Mouse (Mus musculus) kidney, postnatal 25 days (tissue): Measurements from ENCODE around the gene Gm13420.
"Not testable (repeated sequence)": the region's sequence is repeated elsewhere in the genome, so short reads cannot be mapped to it uniquely, and the experiment has no call there.

ENCODE experiments used
- DNase-seq, 2 experiments: peaks; one replicate each; pipeline ENCODE4 v3.0.0; 2021; ENCODE audit warnings: mixed read lengths in 2 of 2

The Gm13420 gene

DNA sequence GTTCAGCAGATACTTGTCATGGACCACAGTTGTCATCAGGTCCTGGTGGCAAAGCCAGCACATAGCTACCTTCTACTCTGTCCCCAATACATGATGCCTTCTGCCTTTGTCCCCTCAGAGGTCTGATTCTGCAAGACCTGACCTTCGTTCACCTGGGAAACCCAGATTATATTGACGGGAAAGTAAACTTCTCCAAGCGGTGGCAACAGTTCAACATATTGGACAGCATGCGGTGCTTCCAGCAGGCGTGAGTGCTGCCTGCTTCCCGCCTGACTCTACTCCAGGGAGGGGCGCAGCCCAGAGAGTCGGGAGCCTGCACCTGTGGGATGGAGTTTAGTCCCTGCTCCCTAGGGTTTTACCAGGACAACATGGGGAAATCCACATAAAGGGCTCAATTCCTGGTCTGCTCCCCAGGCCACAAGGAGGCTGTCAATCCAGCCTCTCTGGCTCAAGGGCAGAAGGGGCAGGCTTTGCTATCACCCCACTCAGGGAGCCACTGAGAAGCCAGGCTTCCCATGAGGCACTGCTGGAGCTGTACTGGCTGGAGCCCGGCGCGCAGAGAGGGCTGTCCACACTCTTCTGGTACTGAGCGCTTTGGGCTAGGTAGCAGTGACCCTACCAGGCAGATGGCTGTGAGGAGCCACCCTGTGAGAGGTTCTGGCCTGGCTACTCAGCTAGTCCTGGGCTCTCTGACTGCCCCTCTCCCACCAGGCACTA, 14.1 kb downstream of the Gm13420 start:
- no peak for DNase-seq

GRCm38 (mm10) chr2:29735708-29736107, 15.8 kb downstream of the Gm13420 start:
- no peak for DNase-seq

DNA sequence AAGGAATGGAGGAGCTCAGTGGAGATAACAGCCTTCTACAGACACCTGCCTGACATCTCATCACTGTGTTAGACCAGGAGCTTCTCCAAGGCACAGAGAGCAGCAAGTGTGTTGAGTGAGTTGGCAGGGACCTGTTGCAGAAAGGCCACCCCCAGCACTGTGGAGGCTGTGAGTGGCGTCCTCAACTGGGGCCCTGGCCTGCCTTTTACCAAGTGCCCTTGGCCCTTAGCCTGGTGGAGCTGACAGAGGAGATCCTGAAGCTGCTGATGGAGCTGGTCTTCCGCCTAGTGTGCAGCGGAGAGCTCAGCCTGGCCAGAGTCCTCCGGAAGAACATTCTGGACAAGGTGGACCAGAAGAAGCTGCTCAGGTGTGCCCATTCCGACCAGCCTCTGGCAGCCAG, 18.1 kb downstream of the Gm13420 start:
- DNase-seq: no peak

DNA sequence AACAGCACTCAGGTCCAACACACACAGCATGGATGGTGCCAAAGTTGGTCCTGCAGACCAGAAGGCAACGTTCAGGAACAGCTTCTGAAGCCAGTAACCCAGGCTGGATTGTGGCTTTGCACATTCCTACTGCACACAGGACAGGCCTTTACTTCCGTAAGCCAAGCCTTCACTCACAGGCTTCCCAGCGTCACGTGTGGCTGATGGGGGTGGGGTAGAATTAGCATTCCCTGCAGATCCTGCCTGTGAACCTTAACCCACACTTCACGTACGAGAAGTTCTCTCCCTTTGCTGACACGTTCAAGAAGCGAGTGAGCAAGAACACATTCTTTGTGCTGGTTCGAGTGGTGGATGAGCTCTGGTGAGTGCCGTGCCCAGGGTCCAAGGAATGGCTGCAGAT, 18.9 kb downstream of the Gm13420 start:
- peak; percentile 44 to 64 for DNase-seq

DNA sequence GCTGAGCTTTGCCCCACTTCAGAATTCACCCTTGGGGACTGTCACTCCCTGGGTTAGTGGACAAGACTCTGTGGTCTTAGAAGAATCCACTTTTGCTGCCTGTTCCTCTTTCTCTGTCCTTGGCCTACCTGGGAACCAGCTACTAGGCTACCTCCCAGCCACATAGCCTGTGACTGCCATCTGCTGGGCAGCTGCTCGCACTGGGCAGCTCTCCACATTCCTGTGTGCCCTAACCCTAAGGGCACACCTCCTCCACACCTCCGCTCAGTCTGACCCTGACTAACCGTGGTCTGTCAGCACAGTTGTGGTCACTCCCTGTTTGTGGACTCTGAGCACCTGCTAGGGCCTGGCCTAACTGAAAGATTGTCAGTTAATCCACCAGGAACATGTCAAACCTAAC, 19.9 kb downstream of the Gm13420 start:
- peak; percentile 67 to 81 for DNase-seq

DNA sequence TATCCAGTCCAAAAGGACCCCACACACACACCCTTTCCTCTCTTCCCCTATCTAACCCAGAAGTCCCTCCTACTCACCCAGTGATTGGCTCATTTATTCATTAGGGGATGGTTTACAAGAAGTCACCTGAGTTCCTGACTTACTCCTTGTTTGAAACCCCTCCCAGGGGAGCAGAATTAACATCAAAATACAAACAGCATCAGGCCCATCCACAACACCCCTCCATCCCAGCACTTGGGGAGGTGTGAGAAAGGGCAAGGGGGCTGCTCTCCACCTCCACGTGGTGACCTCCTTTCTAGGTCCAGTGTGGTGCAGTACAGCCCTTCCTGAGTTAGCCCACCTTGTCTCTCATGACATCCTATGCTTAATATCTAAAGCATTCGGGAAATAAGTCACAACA, 22.0 kb downstream of the Gm13420 start:
- DNase-seq: no peak

GRCm38 (mm10) chr2:29724664-29725365, 26.7 kb downstream of the Gm13420 start:
- DNase-seq: no peak

DNA sequence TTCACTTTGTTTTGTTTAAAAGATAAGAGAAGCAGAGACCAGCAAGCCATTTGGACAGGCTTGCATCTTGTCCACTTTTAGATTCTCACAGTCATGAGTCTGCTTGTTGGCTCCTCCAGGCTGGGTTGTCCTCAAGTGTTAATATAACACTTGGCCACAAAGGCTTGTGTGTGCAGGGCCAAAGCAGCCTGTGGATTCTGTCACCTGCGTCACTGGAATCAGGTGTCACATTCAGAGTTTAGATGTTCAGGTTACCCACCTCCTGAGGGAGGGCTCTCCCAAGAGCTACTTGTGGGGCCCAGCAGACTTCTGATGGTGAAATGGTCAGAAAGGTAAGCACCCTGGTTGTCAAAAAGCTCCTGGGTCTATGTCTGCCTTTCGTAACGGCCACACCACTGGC, 28.4 kb downstream of the Gm13420 start:
- DNase-seq: no peak

GRCm38 (mm10) chr2:29718581-29718980, 32.9 kb downstream of the Gm13420 start:
- DNase-seq: peak in 1 of 2 experiments; percentile 18

DNA sequence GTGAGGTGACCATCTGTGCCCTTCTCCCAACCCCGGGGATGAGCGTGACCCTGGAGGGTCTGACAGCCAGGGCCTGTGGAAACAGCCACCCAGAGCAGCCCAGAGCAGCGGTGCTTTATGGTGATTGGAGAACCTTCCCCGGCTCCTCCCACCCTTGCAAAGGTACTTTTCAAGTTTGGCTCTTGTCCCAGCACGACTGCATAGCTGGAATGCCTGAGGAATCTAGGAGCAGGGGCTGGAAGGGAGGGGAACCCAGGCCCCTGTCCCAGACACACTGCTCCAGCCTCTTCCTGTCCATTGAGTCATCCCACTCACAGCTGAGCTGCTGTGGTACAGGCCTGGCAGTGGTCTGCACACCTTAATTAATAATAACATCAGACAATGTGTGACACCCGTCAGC, 34.8 kb downstream of the Gm13420 start:
- peak; percentile 78 to 83 for DNase-seq

DNA sequence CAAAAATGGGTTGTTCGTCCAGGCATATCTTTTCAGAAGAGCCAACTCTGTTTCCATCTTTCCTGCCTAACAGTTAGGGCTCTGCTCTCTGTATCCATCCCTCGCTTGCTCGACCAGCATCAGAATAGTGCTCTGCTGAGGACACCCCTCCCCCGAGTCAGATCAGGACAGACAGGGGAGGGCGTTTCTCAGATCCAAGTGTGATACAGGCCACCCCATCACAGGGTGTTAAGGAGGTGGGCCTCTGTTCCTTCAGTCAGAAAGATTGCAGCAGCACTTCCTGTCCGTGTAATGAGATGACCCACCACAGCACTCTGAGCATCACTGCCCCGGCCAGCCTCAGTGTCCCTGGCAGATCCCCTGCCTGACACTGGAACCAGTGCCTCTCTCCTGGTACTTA, 35.3 kb downstream of the Gm13420 start:
- DNase-seq: no peak

DNA sequence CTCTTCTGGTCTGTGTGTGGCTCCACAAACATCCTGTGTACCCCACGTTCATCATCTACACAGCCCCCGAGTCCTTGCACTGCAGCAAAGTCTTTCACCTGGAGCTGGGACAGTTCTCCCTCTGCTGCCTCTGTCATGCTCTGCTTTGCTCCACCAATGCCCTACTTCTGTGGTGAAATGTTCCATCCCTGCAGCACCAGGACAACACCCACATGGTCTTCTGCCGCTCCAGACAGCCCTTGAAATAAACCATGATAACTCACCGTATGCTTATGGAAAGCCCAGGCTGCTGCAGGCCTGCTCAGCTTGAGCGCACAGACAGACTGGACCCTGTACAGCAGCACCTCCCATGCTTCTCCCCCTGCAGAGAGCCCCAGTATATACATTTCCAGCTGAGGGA, 37.4 kb downstream of the Gm13420 start:
- DNase-seq: no peak

DNA sequence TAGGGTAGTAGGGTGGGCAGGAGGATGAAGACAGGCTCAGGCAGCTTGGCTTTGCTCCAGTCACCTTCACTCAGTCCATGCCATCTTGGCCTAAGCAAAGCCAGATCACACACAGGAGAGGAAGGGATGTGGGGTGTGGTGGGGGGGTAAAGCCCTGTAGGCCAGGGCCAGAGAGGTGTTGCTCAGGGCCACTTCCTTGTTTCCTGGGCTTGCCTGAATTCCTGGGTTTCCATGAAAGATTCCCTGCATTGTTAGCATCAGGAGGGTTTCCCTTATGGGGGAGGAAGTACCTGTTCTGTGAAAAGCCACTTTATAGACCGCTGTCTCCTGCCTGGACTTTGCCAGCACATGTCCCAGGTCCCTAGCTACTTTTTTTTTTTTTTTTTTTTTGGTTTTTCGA, 38.0 kb downstream of the Gm13420 start:
- no peak for DNase-seq

- DNase-seq: no peak
Observed at GRCm38 (mm10) chr2:29711877-29712276, 39.6 kb downstream of the Gm13420 start.

- no peak for DNase-seq
Observed at GRCm38 (mm10) chr2:29711038-29711437, 40.4 kb downstream of the Gm13420 start.

- DNase-seq: not testable (repeated sequence)
Observed at GRCm38 (mm10) chr2:29708209-29708608, 43.3 kb downstream of the Gm13420 start.

DNA sequence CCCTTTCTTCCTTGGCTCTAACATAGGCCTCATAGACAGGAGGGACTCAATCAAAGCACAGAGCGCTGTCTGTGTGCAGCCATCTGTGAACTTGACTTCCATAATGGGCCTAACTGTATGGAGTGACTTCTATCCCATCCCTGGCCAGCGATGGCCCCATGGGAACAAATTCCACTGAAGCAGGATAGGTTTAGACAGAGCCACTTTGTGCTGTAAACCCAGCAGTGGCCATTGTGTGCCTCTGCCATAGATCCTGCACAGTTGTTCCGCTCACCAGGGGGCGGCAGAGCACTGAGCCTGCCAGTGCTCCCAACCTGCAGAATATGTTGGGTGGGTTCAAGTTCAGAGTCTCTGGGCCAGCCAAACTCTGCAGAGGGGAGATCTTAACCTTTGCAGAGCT, 43.8 kb downstream of the Gm13420 start:
- peak in 1 of 2 experiments; percentile 47 for DNase-seq

DNA sequence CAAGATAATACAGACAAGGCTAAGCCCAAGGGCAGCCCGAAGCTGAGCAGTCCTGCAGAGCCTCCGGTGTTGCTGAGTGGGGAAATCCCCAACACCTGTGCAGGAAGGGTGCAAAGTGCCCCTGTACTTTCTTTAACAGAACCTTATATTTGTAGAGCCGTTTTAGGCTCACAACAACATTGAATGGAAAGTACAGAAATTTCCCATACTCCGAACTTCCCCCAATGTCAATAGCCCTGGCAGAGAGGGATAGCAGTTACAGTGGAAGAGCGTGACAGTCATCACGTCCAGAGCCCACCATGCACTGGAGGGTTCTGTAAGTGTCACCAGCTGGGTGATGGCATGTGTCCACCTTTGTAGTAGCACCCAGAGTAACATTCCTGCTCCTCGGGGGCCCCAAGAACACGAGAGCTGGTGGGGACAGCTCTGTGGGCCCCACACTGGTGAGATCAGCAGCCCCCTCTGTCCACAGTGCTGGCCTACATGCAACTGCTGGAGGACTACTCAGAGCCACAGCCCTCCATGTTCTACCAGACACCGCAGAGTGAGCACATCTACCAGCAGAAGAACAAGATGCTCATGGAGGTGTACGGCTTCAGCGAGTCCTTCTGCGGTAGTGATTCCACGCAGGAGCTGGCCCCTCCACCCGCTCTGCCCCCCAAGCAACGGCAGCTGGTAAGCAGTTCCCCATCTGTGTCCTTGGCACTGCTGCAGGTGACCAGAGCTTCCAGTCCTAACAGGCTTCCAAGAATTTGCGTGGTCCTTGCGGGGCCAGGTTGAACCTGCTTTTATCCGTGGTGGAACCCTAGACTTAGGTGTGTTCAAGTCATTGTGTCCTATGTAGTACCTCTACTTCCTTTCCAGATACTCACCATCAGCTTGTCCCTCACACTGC, 44.5 kb downstream of the Gm13420 start:
- no peak for DNase-seq

- DNase-seq: no peak
Observed at GRCm38 (mm10) chr2:29705493-29705892, 46.0 kb downstream of the Gm13420 start.

- DNase-seq: no peak
Observed at GRCm38 (mm10) chr2:29703104-29704081, 48.1 kb downstream of the Gm13420 start.

DNA sequence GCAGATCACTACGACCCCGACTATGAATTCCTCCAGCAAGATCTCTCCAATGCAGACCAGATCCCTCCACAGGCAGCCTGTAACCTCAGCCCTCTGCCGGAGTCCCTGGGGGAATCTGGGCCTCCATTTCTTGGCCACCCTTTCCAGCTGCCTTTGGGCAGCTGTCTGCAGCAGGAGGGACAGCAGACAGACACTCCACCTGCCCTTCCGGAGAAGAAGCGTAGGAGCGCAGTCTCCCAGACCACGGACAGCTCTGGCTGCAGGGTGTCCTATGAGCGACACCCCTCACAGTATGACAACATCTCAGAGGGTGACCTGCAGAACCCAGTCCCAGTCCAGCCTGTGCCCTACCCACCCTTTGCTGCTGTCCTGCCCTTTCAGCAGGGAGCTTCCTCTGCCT, 49.3 kb downstream of the Gm13420 start:
- no peak for DNase-seq

- DNase-seq: no peak
Observed at GRCm38 (mm10) chr2:29701393-29701792, 50.1 kb downstream of the Gm13420 start.
